24 mouse cellular contexts compared by ENCODE assay signal in genomic region chr11:115826487-115826886, GRCm38 (mm10). TPM values are rescaled to one million over a fixed set of nuclear protein-coding genes. Genes with fewer than 3 reads are reported as not detected.
DNase-seq lines count a peak whose midpoint lies in the region; ATAC-seq and TF ChIP-seq lines count a peak whose summit lies in the region.
"Had no signal": no experiment of that assay in that cellular context is flagged by ENCODE, and none has a peak within 500 bp of the region (broad histone marks: within the 10 kb centered on the region; RNA-seq: fewer than 3 reads in every experiment).

No protein-coding gene starts in this region.

- in situ Hi-C loops in CH12.LX (cut with MboI; ENCODE audit: low pct_ligation_motif_present, low pct_unique_long_range_greater_than_20kb, low sequenced_read_pairs): no loop called here

- peaks cover 35% of the 10 kb centered on the region for H3K4me1 ChIP-seq in kidney, postnatal 0 days (replicated peaks; ENCODE audit: insufficient read depth, low read length)
- peaks cover 5 to 22% of the 10 kb centered on the region in 2 experiments; a peak in 3 of 4 replicates for H3K4me1 ChIP-seq in CH12.LX (ENCODE audit: control insufficient read depth in 1 of 2, insufficient read depth in 2 of 2)
- peaks cover 62% of the 10 kb centered on the region for H3K4me1 ChIP-seq in embryonic facial prominence, embryonic 10.5 days
- peaks cover 38% of the 10 kb centered on the region for H3K4me1 ChIP-seq in stomach, embryonic 16.5 days (ENCODE audit: control insufficient read depth, insufficient read depth, low read length)

- no peak for TF ChIP-seq POLR2A in CH12.LX (IDR thresholded peaks at IDR 0.05; ENCODE audit: low read depth, low read length)

- H3K27me3 ChIP-seq in kidney, postnatal 0 days (ENCODE audit: insufficient read depth, low read length): no peaks in the 10 kb centered on the region
- H3K27me3 ChIP-seq in CH12.LX (replicated peaks): no peaks in the 10 kb centered on the region
- peaks cover 94% of the 10 kb centered on the region for H3K27me3 ChIP-seq in embryonic facial prominence, embryonic 10.5 days (replicated peaks; ENCODE audit: low read depth, poor library complexity, severe bottlenecking)
- peaks cover 7% of the 10 kb centered on the region for H3K27me3 ChIP-seq in stomach, embryonic 16.5 days (ENCODE audit: control insufficient read depth, insufficient read depth, low read length)
- H3K27me3 ChIP-seq: heart, embryonic 15.5 days had no signal

- no peak for ATAC-seq in kidney, postnatal 0 days (replicated peaks; ENCODE audit: low FRiP score, low read depth)
- no peak for ATAC-seq in stomach, embryonic 16.5 days (ENCODE audit: insufficient read depth, low FRiP score)
- no peak for ATAC-seq in cerebellum, adult (ENCODE audit: insufficient number of reproducible peaks, low FRiP score, low TSS enrichment)
- ATAC-seq: forebrain, embryonic 13.5 days; hindbrain, embryonic 16.5 days; liver, embryonic 12.5 days; liver, postnatal 0 days had no signal

- peak overlapping the region; percentile 4; the same call in 1 of the 2 replicates for H3K4me2 ChIP-seq in kidney, postnatal 0 days (ENCODE audit: low read length)
- no peak overlapping the region for H3K4me2 ChIP-seq in CH12.LX (ENCODE audit: insufficient read depth, low read depth, poor library complexity, severe bottlenecking)
- H3K4me2 ChIP-seq in stomach, embryonic 16.5 days (ENCODE audit: low read depth, low read length): peak overlapping the region; percentile 93; the same call in 1 of the 2 replicates
- H3K4me2 ChIP-seq: embryonic facial prominence, embryonic 15.5 days; forebrain, embryonic 13.5 days; heart, embryonic 15.5 days; limb, embryonic 13.5 days had no signal

- dilution Hi-C loops in CH12.LX (cut with MboI; ENCODE audit: extremely low pct_ligation_motif_present, extremely low pct_unique_long_range_greater_than_20kb, low sequenced_read_pairs): no loop called here

- no peak for TF ChIP-seq CTCF in kidney, postnatal 0 days (IDR thresholded peaks at IDR 0.05; ENCODE audit: low read depth)
- no peak for TF ChIP-seq CTCF in CH12.LX (conservative IDR thresholded peaks at IDR 0.05 in 1 of 2, IDR thresholded peaks at IDR 0.05 in 1 of 2; ENCODE audit: low read depth in 2 of 2, low read length in 2 of 2)

- no peak for TF ChIP-seq EP300 in CH12.LX (IDR thresholded peaks at IDR 0.05; ENCODE audit: low read length)

- H3K27ac ChIP-seq in kidney, postnatal 0 days: no peak overlapping the region
- no peak overlapping the region for H3K27ac ChIP-seq in CH12.LX (ENCODE audit: insufficient read depth, low read depth)
- H3K27ac ChIP-seq in embryonic facial prominence, embryonic 10.5 days (replicated peaks): no peak overlapping the region
- no peak overlapping the region for H3K27ac ChIP-seq in stomach, embryonic 16.5 days (ENCODE audit: low read length)
- H3K27ac ChIP-seq: forebrain, embryonic 13.5 days; heart, embryonic 15.5 days; left cerebral cortex, adult 2 months; limb, embryonic 13.5 days; liver, embryonic 12.5 days had no signal

- H3K9ac ChIP-seq in kidney, postnatal 0 days (ENCODE audit: low read depth, low read length): no peak overlapping the region
- no peak overlapping the region for H3K9ac ChIP-seq in CH12.LX (ENCODE audit: insufficient read depth, low read depth)
- 0 out of 2 replicates have a peak overlapping the region, but pooled peaks have one; percentile 46 for H3K9ac ChIP-seq in stomach, embryonic 16.5 days (ENCODE audit: low read length)
- H3K9ac ChIP-seq: embryonic facial prominence, embryonic 15.5 days; forebrain, embryonic 13.5 days; heart, embryonic 15.5 days; limb, embryonic 13.5 days; liver, embryonic 12.5 days; liver, postnatal 0 days had no signal

- peaks cover 8% of the 10 kb centered on the region; the same call in 1 of the 2 replicates for H3K36me3 ChIP-seq in kidney, postnatal 0 days (ENCODE audit: insufficient read depth, low read length)
- peaks cover 11 to 27% of the 10 kb centered on the region in 2 experiments for H3K36me3 ChIP-seq in CH12.LX (replicated peaks in 1 of 2; ENCODE audit: control insufficient read depth in 1 of 2, insufficient read depth in 1 of 2, low read length in 1 of 2)
- H3K36me3 ChIP-seq in embryonic facial prominence, embryonic 10.5 days (replicated peaks): peaks cover 14% of the 10 kb centered on the region
- H3K36me3 ChIP-seq in stomach, embryonic 16.5 days (ENCODE audit: control insufficient read depth, insufficient read depth, low read length): no peaks in the 10 kb centered on the region

- DNase-seq in kidney, postnatal 0 days (ENCODE audit: low spot score): no peak
- DNase-seq in kidney, adult 11 months: no peak
- DNase-seq in CH12.LX (ENCODE audit: extremely low read depth): no peak
- no peak for DNase-seq in embryonic facial prominence, embryonic 10.5 days (ENCODE audit: low spot score)
- no peak for DNase-seq in right cerebral cortex, postnatal 4 days
- DNase-seq: adrenal gland, postnatal 14 days; cerebellum, adult 11-12 months; cerebellum, postnatal 14 days; gastrocnemius, postnatal 10 days; kidney, postnatal 25 days; liver, postnatal 0 days; midbrain, embryonic 14.5 days; thymus, adult 18-20 months; thymus, postnatal 25 days had no signal

- TF ChIP-seq RAD21 in CH12.LX (IDR thresholded peaks at IDR 0.05; ENCODE audit: low read depth, low read length): no peak

- 55% methylated on average over 5 of the region's 5 CpGs for WGBS in kidney, postnatal 0 days
- WGBS in embryonic facial prominence, embryonic 10.5 days: 47% methylated on average over 5 of the region's 5 CpGs
- WGBS in stomach, embryonic 16.5 days: 63% methylated on average over 5 of the region's 5 CpGs

- H3K9me3 ChIP-seq in kidney, postnatal 0 days (replicated peaks; ENCODE audit: low read length): no peaks in the 10 kb centered on the region
- no peaks in the 10 kb centered on the region for H3K9me3 ChIP-seq in CH12.LX (replicated peaks; ENCODE audit: low read length)
- H3K9me3 ChIP-seq in embryonic facial prominence, embryonic 10.5 days: no peaks in the 10 kb centered on the region
- no peaks in the 10 kb centered on the region for H3K9me3 ChIP-seq in stomach, embryonic 16.5 days (replicated peaks; ENCODE audit: control insufficient read depth, low read length)
- H3K9me3 ChIP-seq: embryonic facial prominence, embryonic 15.5 days; forebrain, embryonic 13.5 days; heart, embryonic 15.5 days; limb, embryonic 13.5 days; liver, embryonic 12.5 days had no signal

- H3K79me2 ChIP-seq in CH12.LX (replicated peaks; ENCODE audit: control insufficient read depth, extremely low read depth, insufficient read depth, poor library complexity, severe bottlenecking): no peaks in the 10 kb centered on the region

- H3K4me3 ChIP-seq in kidney, postnatal 0 days (replicated peaks; ENCODE audit: low read depth, low read length): no peak overlapping the region
- H3K4me3 ChIP-seq in CH12.LX (replicated peaks in 1 of 3; ENCODE audit: low read depth in 2 of 3, low read length in 2 of 3, poor library complexity in 1 of 3): no peak overlapping the region
- 0 out of 2 replicates have a peak overlapping the region, but pooled peaks have one; percentile 5 for H3K4me3 ChIP-seq in embryonic facial prominence, embryonic 10.5 days
- no peak overlapping the region for H3K4me3 ChIP-seq in stomach, embryonic 16.5 days (replicated peaks; ENCODE audit: low read length)
- H3K4me3 ChIP-seq: embryonic facial prominence, embryonic 15.5 days; forebrain, embryonic 13.5 days; heart, embryonic 15.5 days; left cerebral cortex, adult 2 months; limb, embryonic 13.5 days; liver, embryonic 12.5 days had no signal

TF ChIP-seq in CH12.LX, 34 proteins besides CTCF, POLR2A, EP300 and RAD21:
- peak; percentile 22; the same call in 1 of the 2 replicates for TF ChIP-seq ZNF384 (IDR thresholded peaks at IDR 0.05; ENCODE audit: low read depth, low read length)
- no peak for TF ChIP-seq HCFC1 (IDR thresholded peaks at IDR 0.05; ENCODE audit: low read depth, low read length)

RNA-seq across cellular contexts. Expression of gene Llgl2, which starts 2.6 kb away (rescaled TPM):
- polyA plus RNA-seq in kidney, postnatal 0 days (2015; fragmentation: Nextera tagmentation; extraction: Ambion mirVana): 54.5 and 61.2 TPM in 2 replicates
- 12.3 and 14.7 TPM in 2 replicates for total RNA-seq in CH12.LX (2012; rRNA removed)
- total RNA-seq in CH12.LX (2014; rRNA removed): 3.8 and 4.4 TPM in 2 replicates
- polyA plus RNA-seq in CH12.LX (2012; ENCODE audit: insufficient read length, low read depth): 6.8 and 9.2 TPM in 2 replicates
- 15.3 and 15.5 TPM in 2 replicates for polyA plus RNA-seq in embryonic facial prominence, embryonic 10.5 days (2016; fragmentation: Nextera tagmentation; extraction: Ambion mirVana)
- 65.6 and 75.3 TPM in 2 replicates for polyA plus RNA-seq in stomach, embryonic 16.5 days (2015; fragmentation: Nextera tagmentation; extraction: Ambion mirVana)

RNA-seq across cellular contexts. Expression of gene Tsen54, which starts 12.0 kb away (rescaled TPM):
- polyA plus RNA-seq in kidney, postnatal 0 days (2015; fragmentation: Nextera tagmentation; extraction: Ambion mirVana): 34.7 and 36.2 TPM in 2 replicates
- 71.1 and 71.2 TPM in 2 replicates for total RNA-seq in CH12.LX (2012; rRNA removed)
- total RNA-seq in CH12.LX (2014; rRNA removed): 44.9 and 45.8 TPM in 2 replicates
- polyA plus RNA-seq in CH12.LX (2012; ENCODE audit: insufficient read length, low read depth): 55.0 and 59.4 TPM in 2 replicates
- polyA plus RNA-seq in embryonic facial prominence, embryonic 10.5 days (2016; fragmentation: Nextera tagmentation; extraction: Ambion mirVana): 40.3 and 40.6 TPM in 2 replicates
- 26.4 and 28.1 TPM in 2 replicates for polyA plus RNA-seq in stomach, embryonic 16.5 days (2015; fragmentation: Nextera tagmentation; extraction: Ambion mirVana)

RNA-seq across cellular contexts. Expression of gene Caskin2, which starts 13.0 kb away (rescaled TPM):
- polyA plus RNA-seq in kidney, postnatal 0 days (2015; fragmentation: Nextera tagmentation; extraction: Ambion mirVana): 14.2 and 14.4 TPM in 2 replicates
- total RNA-seq in CH12.LX (2012; rRNA removed) (8.2 and 8.9 TPM in 2 replicates), CH12.LX (2014; rRNA removed) (2.7 and 2.9 TPM in 2 replicates)
- polyA plus RNA-seq in CH12.LX (2012; ENCODE audit: insufficient read length, low read depth): 6.4 and 6.9 TPM in 2 replicates
- polyA plus RNA-seq in embryonic facial prominence, embryonic 10.5 days (2016; fragmentation: Nextera tagmentation; extraction: Ambion mirVana): 20.3 and 20.4 TPM in 2 replicates
- polyA plus RNA-seq in stomach, embryonic 16.5 days (2015; fragmentation: Nextera tagmentation; extraction: Ambion mirVana): 14.9 and 16.8 TPM in 2 replicates

RNA-seq across cellular contexts. Expression of gene Myo15b, which starts 31.7 kb away (rescaled TPM):
- 16.5 and 17.6 TPM in 2 replicates for polyA plus RNA-seq in kidney, postnatal 0 days (2015; fragmentation: Nextera tagmentation; extraction: Ambion mirVana)
- total RNA-seq in CH12.LX (2012; rRNA removed) (0.17 and 0.21 TPM in 2 replicates), CH12.LX (2014; rRNA removed) (not detected in 2 replicates)
- polyA plus RNA-seq in CH12.LX (2012; ENCODE audit: insufficient read length, low read depth): 0.43 and 0.72 TPM in 2 replicates
- polyA plus RNA-seq in embryonic facial prominence, embryonic 10.5 days (2016; fragmentation: Nextera tagmentation; extraction: Ambion mirVana): 0.07 and 0.16 TPM in 2 replicates
- 20.8 and 21.1 TPM in 2 replicates for polyA plus RNA-seq in stomach, embryonic 16.5 days (2015; fragmentation: Nextera tagmentation; extraction: Ambion mirVana)
- total RNA-seq: gastrocnemius, postnatal 10 days; monocyte, adult 5-6 weeks had no signal
- polyA plus RNA-seq: midbrain, embryonic 14.5 days had no signal
